Mouse (Mus musculus) layer of hippocampus, postnatal 36 days (tissue): ENCODE data around the gene Pde4d. TPM values are rescaled to one million over a fixed set of nuclear protein-coding genes. Genes with fewer than 3 reads are reported as not detected.

Experiments used
- DNase-seq, 2 experiments: peaks; one replicate each; pipeline ENCODE4 v3.0.0; 2022
- total RNA-seq, 2 experiments: library from RNA; stranded (reverse); gene quantifications; 2 replicates each; pipeline ENCODE4 v1.2.3; 2021

Pde4d gene
- total RNA-seq, 2 experiments from 2014 or later, result 69.7 to 69.8 TPM

GRCm38 (mm10) chr13:109633037-109633418, 1183.3 kb downstream of the Pde4d start:
- no peak for DNase-seq

GRCm38 (mm10) chr13:109635901-109636520, 1186.3 kb downstream of the Pde4d start:
- no peak for DNase-seq

GRCm38 (mm10) chr13:109638273-109638672, 1188.5 kb downstream of the Pde4d start:
- no peak for DNase-seq

- no peak for DNase-seq
Measured at GRCm38 (mm10) chr13:109639286-109639685, 1189.5 kb downstream of the Pde4d start.

GRCm38 (mm10) chr13:109641562-109641961, 1191.8 kb downstream of the Pde4d start:
- DNase-seq, result no peak

- no peak for DNase-seq
Measured at GRCm38 (mm10) chr13:109643419-109643818, 1193.7 kb downstream of the Pde4d start.

- no peak for DNase-seq
Measured at GRCm38 (mm10) chr13:109644086-109644485, 1194.3 kb downstream of the Pde4d start.

GRCm38 (mm10) chr13:109645284-109645909, 1195.6 kb downstream of the Pde4d start:
- no peak for DNase-seq

GRCm38 (mm10) chr13:109645910-109646284, 1196.1 kb downstream of the Pde4d start:
- DNase-seq, result no peak

- DNase-seq, result no peak
Measured at GRCm38 (mm10) chr13:109646597-109647232, 1197.0 kb downstream of the Pde4d start.

GRCm38 (mm10) chr13:109647479-109648199, 1197.9 kb downstream of the Pde4d start:
- DNase-seq, result no peak

GRCm38 (mm10) chr13:109648311-109648710, 1198.6 kb downstream of the Pde4d start:
- no peak for DNase-seq

GRCm38 (mm10) chr13:109651790-109652605, 1202.2 kb downstream of the Pde4d start:
- no peak for DNase-seq

GRCm38 (mm10) chr13:109652631-109653030, 1202.9 kb downstream of the Pde4d start:
- no peak for DNase-seq

- DNase-seq, result no peak
Measured at GRCm38 (mm10) chr13:109655390-109655789, 1205.6 kb downstream of the Pde4d start.

GRCm38 (mm10) chr13:109659103-109659502, 1209.4 kb downstream of the Pde4d start:
- no peak for DNase-seq

- no peak for DNase-seq
Measured at GRCm38 (mm10) chr13:109661345-109661744, 1211.6 kb downstream of the Pde4d start.

- DNase-seq, result no peak
Measured at GRCm38 (mm10) chr13:109662099-109662498, 1212.4 kb downstream of the Pde4d start.

- DNase-seq, result no peak
Measured at GRCm38 (mm10) chr13:109662731-109663130, 1213.0 kb downstream of the Pde4d start.

GRCm38 (mm10) chr13:109664956-109665802, 1215.4 kb downstream of the Pde4d start:
- no peak for DNase-seq

- DNase-seq, result no peak
Measured at GRCm38 (mm10) chr13:109665803-109666403, 1216.2 kb downstream of the Pde4d start.
